Mouse (Mus musculus) ES-E14 (cell line): ENCODE results near the gene Cadps2. TPM values are rescaled to one million over a fixed set of nuclear protein-coding genes. Genes with fewer than 3 reads are reported as not detected.

Source experiments
- DNase-seq: peaks from one replicate; pipeline ENCODE4 v3.0.0-alpha.2; 2013; ENCODE audit warnings: low read depth, low spot score
- H3K27ac ChIP-seq: 2 replicates; pipeline ENCODE4 v1.5.1; 2012; ENCODE audit warnings: low read depth, mild to moderate bottlenecking, low read length, moderate library complexity, mixed read lengths; ENCODE audit not compliant: poor library complexity, insufficient read depth, severe bottlenecking
- H3K36me3 ChIP-seq: 2 replicates; pipeline ENCODE4 v1.6.1; 2012; ENCODE audit warnings: mild to moderate bottlenecking, low read length, moderate library complexity, mixed read lengths; ENCODE audit not compliant: control insufficient read depth, poor library complexity, insufficient read depth, severe bottlenecking
- H3K4me1 ChIP-seq, 2 experiments: fragments of 150-350 bp in 1 of 2; sonication (generic) in 1 of 2; 2 replicates each; pipeline ENCODE4 v1.6.1; 2012; ENCODE audit warnings: low read length in 2 of 2, mild to moderate bottlenecking in 1 of 2, mixed read lengths in 1 of 2; ENCODE audit not compliant: control insufficient read depth in 2 of 2, insufficient read depth in 2 of 2, poor library complexity in 1 of 2
- H3K4me3 ChIP-seq, 2 experiments: fragments of 150-350 bp in 1 of 2; sonication (generic) in 1 of 2; 2 replicates each; pipeline ENCODE4 v1.5.1; 2012; ENCODE audit warnings: low read length in 2 of 2, low read depth in 1 of 2, mild to moderate bottlenecking in 1 of 2, mixed read lengths in 1 of 2; ENCODE audit not compliant: insufficient read depth in 1 of 2, poor library complexity in 1 of 2, severe bottlenecking in 1 of 2
- H3K9ac ChIP-seq: 2 replicates; pipeline ENCODE4 v1.6.1; 2012; ENCODE audit warnings: low read depth, mild to moderate bottlenecking, low read length, mixed read lengths; ENCODE audit not compliant: poor library complexity, insufficient read depth, severe bottlenecking
- H3K9me3 ChIP-seq: fragments of 150-350 bp; sonication (generic); 2 replicates; pipeline ENCODE4 v1.6.1; 2012; ENCODE audit warnings: low read depth, mild to moderate bottlenecking, low read length; ENCODE audit not compliant: control insufficient read depth, insufficient read depth
- CHD2 ChIP-seq: IDR thresholded peaks from 2 replicates; pipeline ENCODE4 v1.6.1; 2014; ENCODE audit warnings: mild to moderate bottlenecking, low read depth, low read length, inconsistent platforms
- HCFC1 ChIP-seq: IDR thresholded peaks from 2 replicates; pipeline ENCODE4 v1.6.1; 2012; ENCODE audit warnings: low read length, inconsistent platforms, borderline replicate concordance; ENCODE audit not compliant: insufficient read depth
- MAFK ChIP-seq: IDR thresholded peaks from 2 replicates; pipeline ENCODE4 v1.6.1; 2014; ENCODE audit warnings: mild to moderate bottlenecking, low read depth, low read length, inconsistent platforms; ENCODE audit not compliant: insufficient read depth
- ZC3H11A ChIP-seq: IDR thresholded peaks from 2 replicates; pipeline ENCODE4 v1.6.1; 2012; ENCODE audit warnings: low read depth, mild to moderate bottlenecking, inconsistent platforms, low read length, borderline replicate concordance
- ZNF384 ChIP-seq: IDR thresholded peaks from 2 replicates; pipeline ENCODE4 v1.6.1; 2012; ENCODE audit warnings: low read depth, low read length, inconsistent platforms
- in situ Hi-C, 2 experiments: fragments of 600-800 bp; cut with MboI; formaldehyde crosslinking; loops; one replicate each; pipeline ENCODE4 v1.15.1; 2025; ENCODE audit warnings: low sequenced_read_pairs in 2 of 2, inconsistent platforms in 1 of 2; ENCODE audit not compliant: unreplicated experiment in 2 of 2
- total RNA-seq: library from RNA; depleted of rRNA; stranded (reverse); fragments of 300-350 nt; gene quantifications from 2 replicates; pipeline ENCODE4 v1.2.3, GENCODE M21; 2012

Gene Cadps2
- total RNA-seq, 1 experiment: 0.36 TPM

GRCm38 (mm10) chr6:23809344-23809743 lies 29.9 kb downstream of the Cadps2 start:
- H3K4me1 ChIP-seq: no peaks in the 10 kb centered on the region
- no peak overlapping the region for H3K4me3 ChIP-seq
- no peak for DNase-seq
- no peak overlapping the region for H3K27ac ChIP-seq
- no peak for TF ChIP-seq CHD2
- no peak for TF ChIP-seq ZNF384
- TF ChIP-seq ZC3H11A: no peak
- in situ Hi-C loops: no loop called here
- H3K36me3 ChIP-seq: no peaks in the 10 kb centered on the region
- H3K9ac ChIP-seq: no peak overlapping the region
- no peaks in the 10 kb centered on the region for H3K9me3 ChIP-seq

GRCm38 (mm10) chr6:23805333-23805732 lies 33.9 kb downstream of the Cadps2 start:
- DNase-seq: no peak
- no peaks in the 10 kb centered on the region for H3K9me3 ChIP-seq
- in situ Hi-C loops: no loop called here

GRCm38 (mm10) chr6:23791822-23792221 lies 47.4 kb downstream of the Cadps2 start:
- H3K27ac ChIP-seq: no peak overlapping the region
- TF ChIP-seq ZNF384 (no peak), HCFC1 (no peak), MAFK (no peak), ZC3H11A (no peak), CHD2 (no peak)
- no peak overlapping the region for H3K9ac ChIP-seq

More at GRCm38 (mm10) chr6:23805333-23805732, 33.9 kb downstream of the Cadps2 start:
- Histone ChIP-seq H3K9ac (no peak overlapping the region), H3K27ac (no peak overlapping the region), H3K4me3 (no peak overlapping the region), H3K4me1 (no peaks in the 10 kb centered on the region), H3K36me3 (no peaks in the 10 kb centered on the region)
- TF ChIP-seq MAFK (no peak), HCFC1 (no peak), ZNF384 (no peak), CHD2 (no peak), ZC3H11A (no peak)

DNA sequence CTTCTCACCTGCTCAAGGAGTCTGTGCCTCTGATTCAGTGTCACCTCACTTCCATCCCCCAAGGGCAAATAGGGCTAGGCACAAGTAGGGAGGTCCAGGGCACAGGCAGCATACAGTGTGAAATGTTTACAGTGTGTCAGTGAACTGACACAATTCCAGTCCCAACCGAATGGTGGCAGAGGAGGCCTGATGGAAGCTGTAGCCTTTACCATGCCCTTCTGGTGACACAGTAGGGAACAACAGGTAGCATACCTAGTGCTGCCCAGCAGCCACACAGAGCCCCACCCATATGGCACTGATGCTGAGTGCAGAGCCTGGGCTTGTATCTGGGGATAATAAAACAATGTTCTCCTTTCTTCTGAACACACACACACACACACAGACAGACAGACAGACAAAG lies 61.6 kb downstream of the Cadps2 start:
- Histone ChIP-seq H3K4me3 (no peak overlapping the region), H3K36me3 (no peaks in the 10 kb centered on the region), H3K9ac (no peak overlapping the region), H3K27ac (no peak overlapping the region), H3K4me1 (no peaks in the 10 kb centered on the region), H3K9me3 (no peaks in the 10 kb centered on the region)
- peak; percentile 11 for DNase-seq
- no peak for TF ChIP-seq MAFK
- in situ Hi-C loops: no loop called here

More at GRCm38 (mm10) chr6:23791822-23792221, 47.4 kb downstream of the Cadps2 start:
- in situ Hi-C loops: no loop called here
- Histone ChIP-seq H3K4me1 (no peaks in the 10 kb centered on the region), H3K36me3 (no peaks in the 10 kb centered on the region), H3K4me3 (no peak overlapping the region), H3K9me3 (no peaks in the 10 kb centered on the region)
- no peak for DNase-seq

- Histone ChIP-seq H3K27ac (no peak overlapping the region), H3K9me3 (no peaks in the 10 kb centered on the region), H3K4me1 (no peaks in the 10 kb centered on the region), H3K9ac (no peak overlapping the region), H3K36me3 (no peaks in the 10 kb centered on the region), H3K4me3 (no peak overlapping the region)
- DNase-seq: no peak
- TF ChIP-seq MAFK (no peak), HCFC1 (no peak), ZC3H11A (no peak), ZNF384 (no peak), CHD2 (no peak)
- in situ Hi-C loops: no loop called here
Observed at GRCm38 (mm10) chr6:23762204-23762603, 77.0 kb downstream of the Cadps2 start.
